Mouse (Mus musculus): ENCODE data around the gene Ank3.
A peak's percentile ranks its signal among the peaks of the same experiment; 100 is the strongest.

Ank3 gene

DNA sequence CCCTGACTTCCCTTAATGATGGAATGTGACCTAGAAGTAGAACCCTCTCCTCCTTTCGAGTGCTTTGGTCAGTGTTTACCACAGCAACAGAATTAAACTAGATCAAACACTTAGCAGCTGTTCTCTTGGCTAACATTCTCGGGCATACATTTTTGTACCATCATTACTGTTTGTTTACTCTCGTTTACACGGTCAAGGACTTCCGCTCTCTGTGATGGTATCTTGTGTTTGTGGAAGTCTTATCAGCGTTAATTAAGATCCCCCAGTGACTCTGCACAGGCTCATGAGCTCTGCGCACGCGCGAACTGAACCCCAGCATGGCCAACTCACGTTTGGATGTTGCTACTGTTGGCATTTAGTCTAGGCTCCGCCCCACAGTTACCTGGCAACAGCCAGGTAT lies 16.3 kb downstream of the Ank3 start:
- DNase-seq (ENCODE audit: low spot score): no peak

DNA sequence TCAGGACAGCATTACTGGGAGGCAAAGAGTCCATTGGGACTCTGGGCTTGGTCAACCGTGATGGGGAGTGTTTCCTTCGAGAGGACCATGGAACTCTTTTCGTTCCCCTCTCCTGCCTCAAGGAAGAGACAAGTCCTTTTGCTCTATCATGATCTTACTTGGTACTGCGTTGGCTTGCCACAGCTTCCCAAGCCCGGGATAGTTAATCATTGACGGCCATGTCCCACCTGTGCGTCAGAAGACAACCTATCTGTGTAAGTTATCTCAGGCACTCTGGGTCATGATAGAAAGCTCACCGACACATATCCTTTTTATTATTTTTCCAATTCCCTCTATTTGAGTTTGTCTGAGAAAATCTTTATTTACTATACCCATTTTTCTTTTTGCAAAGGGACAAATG lies 20.1 kb downstream of the Ank3 start:
- no peak for DNase-seq (ENCODE audit: low spot score)

DNA sequence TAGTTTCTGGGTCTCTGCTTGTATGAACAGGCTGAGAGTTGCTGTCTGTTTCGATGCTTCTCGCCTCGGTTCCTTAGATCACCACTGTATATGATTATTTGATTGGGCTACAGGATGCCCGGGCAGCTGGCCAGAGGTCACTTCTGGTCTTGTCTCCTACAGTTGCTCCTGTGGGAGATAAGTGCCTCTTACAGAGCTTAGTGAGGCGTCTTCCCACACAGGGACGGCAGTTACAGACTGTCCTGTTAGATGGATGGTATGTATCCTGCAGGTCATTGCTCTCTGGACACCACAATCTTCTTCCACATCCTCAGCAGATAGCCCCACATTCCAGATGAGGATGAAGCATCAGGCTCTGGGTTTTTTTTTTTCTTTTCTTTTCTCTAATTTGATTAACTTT lies 21.7 kb downstream of the Ank3 start:
- DNase-seq (ENCODE audit: low spot score): no peak

DNA sequence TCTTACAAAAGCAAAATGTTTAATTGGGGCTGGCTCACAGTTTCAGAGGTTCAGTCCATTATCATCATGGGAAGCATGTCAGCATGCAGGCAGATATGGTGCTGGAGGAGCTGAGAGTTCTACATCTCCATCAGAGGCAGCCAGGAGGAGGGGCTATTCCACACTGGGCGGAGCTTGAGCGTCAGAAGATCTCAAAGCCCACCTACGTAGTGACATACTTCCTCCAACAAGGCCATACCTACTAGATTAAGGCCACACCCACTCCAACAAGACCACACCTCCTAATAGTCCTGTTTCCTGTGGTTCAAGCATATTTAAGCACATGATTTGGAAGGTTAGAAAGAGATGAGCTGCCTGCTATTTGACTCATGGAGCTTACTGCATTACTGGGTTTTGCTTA lies 25.5 kb downstream of the Ank3 start:
- no peak for DNase-seq (ENCODE audit: low spot score)

DNA sequence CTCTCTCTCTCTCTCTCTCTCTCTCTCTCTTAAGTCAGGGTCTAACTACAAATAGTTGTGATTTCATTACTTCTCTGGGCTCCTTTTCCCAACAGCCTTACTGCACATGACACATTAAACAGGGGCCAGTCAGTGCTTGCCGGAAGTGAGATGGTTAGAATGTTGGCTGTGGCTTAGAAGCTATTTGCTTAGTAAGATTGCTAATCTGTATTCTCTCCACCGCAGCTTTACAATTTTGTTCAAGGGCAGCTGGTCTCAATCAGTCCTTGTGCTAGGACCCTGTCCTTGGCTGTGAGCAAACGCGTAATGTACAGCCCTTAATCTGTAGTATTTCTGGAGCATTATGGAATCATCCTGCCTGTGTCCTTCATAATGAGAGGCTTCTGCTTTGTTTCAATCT lies 31.6 kb downstream of the Ank3 start:
- DNase-seq (ENCODE audit: low spot score): no peak

DNA sequence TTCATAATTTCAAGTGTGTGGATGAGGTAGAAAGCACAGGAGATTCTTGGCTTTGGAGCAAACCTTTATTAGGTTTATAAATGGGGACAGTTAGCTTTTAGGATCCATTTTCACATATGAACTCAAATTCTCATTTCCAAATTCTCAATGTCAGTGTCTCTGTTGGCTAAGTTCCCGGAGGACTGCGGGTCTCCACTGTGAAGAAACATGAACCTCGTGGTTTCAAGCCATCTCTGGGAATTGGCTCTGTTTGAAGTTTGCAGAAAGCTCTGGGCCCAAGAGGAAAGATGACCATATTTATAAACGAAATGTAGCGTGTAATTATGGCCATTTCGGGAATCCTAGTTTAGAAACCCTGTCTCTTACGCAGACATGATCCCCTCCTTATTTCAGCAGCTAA lies 32.5 kb downstream of the Ank3 start:
- DNase-seq (ENCODE audit: low spot score): no peak

DNA sequence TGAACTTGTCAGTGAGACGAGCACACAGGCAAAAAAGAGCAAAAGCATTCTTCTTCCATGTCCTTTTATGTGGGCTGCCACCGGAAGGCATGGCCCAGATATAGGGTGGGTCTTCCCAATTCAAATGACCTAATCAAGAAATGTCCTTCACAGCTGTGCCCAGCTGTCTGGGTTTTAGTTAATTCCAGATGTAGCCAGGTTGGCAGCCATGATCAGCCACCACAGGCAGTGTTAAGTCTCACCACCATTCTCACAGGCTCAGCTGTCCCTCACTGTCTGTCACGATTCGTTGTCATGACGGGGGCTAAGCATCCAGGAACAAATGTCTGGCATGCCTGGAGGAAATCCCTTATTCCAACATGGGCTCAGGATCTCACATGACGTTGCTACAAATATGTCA lies 36.6 kb downstream of the Ank3 start:
- DNase-seq (ENCODE audit: low spot score): no peak

DNA sequence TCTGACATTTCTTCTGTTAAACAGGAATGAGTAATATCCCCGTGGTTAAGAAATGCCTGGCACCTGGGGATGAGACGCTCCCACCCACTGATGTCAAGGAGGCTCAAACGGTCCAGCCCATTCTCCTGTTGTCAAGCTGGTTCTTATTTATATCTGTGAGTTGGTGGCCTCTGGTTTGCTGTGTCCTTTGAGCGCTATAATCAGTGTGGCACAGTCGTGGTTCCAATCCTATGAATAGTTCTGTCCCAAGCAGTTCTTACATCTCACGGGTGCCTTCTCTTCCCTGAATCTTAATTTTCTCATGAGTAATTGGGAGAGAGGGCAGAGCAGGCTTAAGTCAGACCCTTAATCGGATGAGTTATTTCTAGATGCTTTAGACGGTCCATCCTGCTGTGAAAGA lies 40.9 kb downstream of the Ank3 start:
- no peak for DNase-seq (ENCODE audit: low spot score)

DNA sequence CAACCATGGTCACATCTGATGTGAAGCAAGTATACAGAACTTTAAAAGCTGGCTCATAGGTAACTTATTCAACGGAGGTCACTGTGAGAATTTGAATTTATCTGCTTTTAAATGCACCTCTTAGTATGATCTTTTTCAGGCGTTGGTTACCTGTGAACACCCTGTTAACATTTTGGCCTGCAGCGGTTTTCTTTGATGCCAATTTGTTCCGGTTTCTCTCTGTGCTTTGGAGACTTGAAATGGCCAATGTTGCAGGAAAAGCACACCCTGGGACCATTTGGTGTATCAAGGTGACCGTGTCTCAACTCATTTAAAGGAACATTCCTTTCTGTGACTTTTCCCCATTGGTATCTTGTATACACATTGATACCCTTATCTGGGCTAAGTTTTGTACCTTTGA lies 46.0 kb downstream of the Ank3 start:
- DNase-seq (ENCODE audit: low spot score): no peak

DNA sequence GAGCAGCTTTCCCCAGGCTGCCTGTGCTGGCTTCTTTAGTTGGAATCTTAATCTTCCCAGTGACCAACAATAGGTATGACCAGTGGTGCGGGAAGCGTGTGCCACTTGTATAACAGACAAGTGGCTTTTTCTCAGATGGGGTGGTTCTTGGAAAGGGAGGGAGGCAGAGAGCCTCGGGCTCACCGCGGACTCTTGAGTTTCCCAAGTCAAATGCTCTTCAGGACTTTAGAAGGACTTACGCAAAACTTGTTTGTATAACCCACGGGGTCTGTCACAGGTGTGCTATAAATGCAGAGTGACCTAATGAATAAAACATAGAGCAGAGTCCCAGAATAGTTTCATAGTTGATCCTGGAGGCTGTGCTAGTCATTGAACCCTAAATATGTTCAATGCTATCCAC lies 47.4 kb downstream of the Ank3 start:
- DNase-seq (ENCODE audit: low spot score): no peak

DNA sequence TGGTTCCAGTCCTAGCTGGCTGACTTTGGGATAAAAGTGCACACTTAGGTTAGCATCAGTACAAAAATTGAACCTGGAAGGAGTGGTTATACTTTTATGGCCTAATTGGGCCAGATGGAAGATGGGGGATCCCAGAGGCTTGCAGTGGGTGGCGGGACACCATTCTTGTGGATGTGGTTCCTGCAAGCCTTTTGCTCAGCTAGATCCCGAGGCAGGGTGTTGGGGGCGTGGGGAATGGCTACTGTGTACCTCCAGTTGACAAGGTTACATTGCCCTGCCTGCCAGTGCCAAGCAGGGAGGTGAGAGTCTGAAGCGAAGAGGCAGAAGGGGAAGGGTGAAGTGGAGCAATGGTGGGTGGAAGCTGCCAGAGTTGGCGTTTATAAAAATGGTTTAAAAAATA lies 48.0 kb downstream of the Ank3 start:
- no peak for DNase-seq (ENCODE audit: low spot score)

DNA sequence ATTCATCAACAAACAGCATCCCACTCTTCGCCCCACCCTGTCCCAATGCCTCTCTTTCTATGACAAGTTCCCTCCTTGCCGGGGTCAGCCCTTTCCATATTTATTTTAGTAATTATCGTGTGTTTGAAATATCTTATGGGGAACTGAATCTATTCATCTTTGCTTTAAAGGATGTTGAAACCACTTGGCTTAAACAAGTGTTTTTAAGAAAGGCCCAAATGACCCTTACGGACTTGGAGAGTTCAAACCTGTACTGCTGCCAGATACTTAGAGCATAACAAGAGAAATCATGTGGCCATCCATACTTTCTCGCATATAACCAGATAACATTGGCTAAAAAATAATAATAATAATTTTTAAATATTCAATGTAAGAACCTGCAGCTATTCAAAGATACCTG lies 48.7 kb downstream of the Ank3 start:
- no peak for DNase-seq (ENCODE audit: low spot score)

DNA sequence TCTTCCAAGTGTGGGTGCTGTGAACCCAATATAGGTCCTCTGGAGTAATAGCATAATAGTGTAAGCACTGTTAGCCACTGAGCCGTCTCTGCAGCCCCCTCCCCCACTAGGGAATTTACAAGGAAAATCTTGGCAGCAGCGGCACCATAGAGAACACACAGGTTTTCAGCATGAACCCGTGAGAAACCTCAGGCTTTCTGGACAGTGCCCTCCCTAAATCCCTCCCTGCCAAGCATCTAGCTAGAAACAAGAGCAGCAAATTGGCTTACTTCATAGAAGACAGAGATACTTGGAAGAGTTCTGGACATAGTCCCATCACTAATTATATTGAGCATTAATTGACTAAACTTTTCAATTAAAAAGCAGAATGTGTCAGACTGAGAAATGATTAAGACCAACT lies 49.6 kb downstream of the Ank3 start:
- DNase-seq (ENCODE audit: low spot score): no peak

DNA sequence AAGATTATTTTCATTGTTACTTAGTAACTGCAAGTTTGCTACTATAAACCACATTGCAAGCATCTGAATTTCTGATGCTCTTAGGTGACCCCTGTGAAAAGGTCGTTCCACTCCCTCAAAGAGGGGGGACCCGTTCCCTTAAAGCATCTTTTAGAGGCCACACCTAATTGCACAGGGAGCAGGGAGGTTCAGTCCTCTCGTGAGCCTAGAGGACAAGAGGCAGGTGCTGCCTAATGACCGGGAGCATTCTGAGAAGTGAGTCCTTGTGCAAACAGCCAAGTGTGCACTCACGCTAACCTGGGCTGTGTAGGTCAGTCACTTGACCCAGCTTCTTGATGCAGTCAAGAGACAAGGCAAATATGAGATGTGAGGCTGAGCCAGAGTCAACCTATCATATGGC lies 52.4 kb downstream of the Ank3 start:
- DNase-seq (ENCODE audit: low spot score): no peak

DNA sequence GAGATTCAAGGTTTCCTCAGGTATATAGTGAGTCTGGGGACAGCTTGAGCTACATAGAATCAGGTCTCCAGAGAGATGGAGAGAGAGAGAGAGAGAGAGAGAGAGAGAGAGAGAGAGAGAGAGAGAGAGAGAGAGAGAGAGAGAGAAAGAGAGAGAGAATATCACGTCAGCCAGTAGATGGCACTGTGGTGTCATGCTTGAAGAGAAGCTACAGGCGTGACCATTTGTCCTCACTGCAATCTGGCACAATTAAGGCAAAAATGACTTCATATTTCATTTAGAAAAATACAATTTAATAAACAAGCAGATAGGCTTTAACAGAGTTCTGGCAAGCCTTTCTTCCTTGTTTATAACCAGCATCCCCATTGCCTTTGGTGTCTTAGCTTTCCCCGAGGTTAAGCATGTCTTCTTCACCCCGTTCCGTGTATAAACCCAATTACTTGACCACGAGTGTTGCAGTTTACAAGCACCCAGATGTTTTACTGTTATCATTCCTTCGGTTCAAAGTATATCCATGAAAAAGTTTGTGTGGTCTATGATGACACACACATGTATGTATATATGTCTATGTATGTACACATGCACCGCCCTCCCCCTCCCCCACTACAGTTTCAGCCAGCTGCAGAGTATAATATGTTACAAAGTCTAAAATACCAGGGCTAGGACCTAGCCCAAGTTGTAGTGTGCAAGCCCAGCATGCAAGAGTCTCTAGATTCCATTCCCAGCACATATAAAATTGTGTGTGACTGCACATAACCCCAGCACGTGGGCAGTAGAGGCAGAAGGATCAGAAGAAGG lies 53.8 kb downstream of the Ank3 start:
- peak; percentile 86 for DNase-seq (ENCODE audit: low spot score)

DNA sequence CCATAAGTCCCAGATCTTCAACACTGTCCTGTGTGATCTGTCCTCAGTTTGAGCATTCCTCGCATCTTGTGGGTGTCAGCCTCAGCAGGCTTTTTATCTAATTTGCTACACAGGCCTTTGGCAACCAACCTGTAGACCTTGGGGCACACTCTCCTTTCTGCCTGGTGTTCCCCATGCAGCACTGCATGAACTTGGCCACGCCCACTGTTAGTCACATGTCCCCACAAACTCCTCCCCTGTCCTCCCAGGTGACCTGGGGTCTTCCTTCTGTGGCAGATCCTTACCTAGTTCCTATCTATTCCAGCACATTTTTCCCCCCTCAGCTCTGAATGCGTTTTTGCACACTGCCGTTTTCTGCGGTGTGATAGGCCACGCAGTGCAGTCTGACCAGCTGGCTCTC lies 55.0 kb downstream of the Ank3 start:
- no peak for DNase-seq (ENCODE audit: low spot score)

DNA sequence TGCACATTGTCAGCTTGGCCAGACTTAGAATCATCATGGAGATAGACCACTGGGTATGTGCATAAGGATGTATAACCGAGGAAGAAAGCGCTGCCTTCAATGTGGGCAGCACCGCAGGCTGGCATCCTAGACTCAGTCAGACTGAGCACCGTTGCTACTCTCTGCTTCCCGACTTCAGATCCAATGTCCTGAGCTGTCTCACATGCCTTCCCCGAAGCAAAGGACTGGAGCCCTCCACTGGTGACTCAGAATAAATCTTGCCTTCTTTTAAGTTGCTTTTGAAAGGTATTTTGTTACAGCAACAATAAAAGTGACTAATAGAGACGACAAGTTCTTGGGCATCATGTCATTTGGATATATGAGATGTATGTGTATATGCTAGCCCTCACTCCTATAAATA lies 55.9 kb downstream of the Ank3 start:
- DNase-seq (ENCODE audit: low spot score): no peak

DNA sequence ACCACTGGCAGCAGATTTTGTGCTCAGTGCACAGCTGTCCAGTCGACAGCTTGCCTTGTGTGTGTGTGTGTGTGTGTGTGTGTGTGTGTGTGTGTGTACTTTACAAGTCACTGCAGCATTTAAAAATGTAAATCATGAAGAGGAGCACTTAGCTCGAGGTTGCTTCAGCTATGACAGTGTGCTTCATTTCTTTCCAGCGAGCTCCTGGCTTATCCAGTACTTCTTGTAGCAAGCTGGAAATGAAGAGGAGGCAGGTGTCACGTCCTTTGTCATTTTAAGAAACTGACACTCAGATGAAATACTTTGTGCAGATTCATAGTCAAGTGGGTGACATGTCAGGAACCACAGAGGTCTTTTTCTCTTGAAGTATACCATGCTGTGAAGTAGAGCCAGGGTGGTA lies 66.3 kb downstream of the Ank3 start:
- DNase-seq (ENCODE audit: low spot score): no peak

DNA sequence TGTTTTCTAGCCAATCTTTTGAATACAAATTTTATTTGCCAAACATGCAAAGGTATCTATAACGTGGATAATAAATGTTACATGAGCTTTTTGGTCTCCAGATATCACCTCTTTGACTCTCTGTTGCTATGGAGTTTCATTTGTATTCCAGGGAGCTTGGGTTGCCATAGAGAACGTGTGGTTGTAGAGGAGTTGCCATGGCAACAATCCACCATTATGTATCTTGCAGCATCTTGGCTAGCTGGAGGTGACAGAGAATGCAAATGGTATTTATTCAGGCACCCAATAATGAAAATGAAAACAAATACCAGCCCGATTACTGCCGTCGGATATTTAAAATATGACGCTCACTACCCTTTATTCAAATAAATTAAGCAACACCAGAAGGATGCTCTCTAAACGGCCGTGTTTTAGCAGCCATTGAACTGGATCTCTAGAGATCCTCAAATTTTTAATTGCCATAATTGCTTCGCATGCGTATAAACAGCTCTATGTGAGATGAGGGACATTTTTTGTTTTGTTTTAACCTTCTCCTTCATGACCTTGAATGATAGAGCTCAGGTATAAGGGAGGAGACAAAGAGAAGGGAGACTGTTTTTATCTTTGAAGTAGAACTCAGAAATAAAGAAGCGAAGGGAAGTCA lies 67.1 kb downstream of the Ank3 start:
- DNase-seq (ENCODE audit: low spot score): peak; percentile 84

DNA sequence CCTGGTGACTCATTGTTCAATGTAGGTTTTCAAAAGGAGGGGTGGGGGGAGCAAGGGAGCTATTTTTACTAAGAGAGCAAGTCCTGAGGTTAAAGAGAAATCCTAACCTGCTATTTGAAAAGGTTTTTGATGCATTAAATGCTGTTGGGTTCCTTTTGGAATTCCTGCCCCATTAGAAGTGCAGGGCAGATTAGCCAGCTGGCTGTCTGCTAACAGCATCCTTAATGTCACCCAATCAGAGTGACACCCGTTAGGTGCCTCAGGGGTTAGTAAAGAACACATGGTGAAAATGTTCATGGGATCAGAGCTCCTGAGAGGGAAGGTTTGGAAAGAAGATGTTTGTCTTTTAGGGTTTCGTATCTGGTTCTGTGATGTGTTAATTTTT lies 67.6 kb downstream of the Ank3 start:
- DNase-seq (ENCODE audit: low spot score): no peak

DNA sequence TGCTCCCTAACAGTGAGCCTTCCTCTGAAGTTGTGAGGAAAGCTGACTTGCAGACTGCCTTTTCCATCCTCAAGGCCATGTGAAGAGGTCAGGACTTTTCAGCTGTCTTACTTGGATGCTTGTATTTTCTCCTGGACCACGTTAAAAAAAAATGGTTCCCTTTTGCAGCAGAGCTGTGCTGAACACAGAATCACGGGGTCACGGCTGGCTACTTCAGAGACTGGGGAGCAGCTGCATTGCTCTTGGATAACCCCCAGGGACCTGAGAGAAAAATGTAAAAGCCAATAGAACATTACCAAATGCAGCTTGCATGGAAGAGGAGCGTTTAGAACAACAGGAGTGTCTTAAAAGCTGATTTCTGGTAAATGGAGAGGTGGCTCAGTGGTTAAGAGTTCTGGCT lies 68.0 kb downstream of the Ank3 start:
- no peak for DNase-seq (ENCODE audit: low spot score)

DNA sequence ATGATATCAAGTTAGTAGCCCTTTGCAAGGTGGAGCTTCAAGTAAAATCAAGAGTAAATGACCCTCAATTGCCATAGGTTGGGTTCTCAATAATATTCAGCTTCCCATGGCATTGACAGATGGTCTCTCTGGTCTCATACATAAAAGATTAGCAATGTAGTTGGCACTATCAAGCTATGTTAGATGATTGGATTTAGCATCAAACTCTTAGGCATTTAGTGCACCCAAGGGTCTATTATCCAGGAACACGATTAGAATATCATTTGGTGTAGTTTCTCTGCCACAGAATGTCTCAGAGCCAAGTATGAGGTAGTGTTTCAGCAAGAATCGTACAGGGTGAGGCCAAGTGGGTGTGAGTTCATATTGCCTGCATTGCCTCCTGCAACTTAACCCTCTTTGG lies 68.6 kb downstream of the Ank3 start:
- no peak for DNase-seq (ENCODE audit: low spot score)

DNA sequence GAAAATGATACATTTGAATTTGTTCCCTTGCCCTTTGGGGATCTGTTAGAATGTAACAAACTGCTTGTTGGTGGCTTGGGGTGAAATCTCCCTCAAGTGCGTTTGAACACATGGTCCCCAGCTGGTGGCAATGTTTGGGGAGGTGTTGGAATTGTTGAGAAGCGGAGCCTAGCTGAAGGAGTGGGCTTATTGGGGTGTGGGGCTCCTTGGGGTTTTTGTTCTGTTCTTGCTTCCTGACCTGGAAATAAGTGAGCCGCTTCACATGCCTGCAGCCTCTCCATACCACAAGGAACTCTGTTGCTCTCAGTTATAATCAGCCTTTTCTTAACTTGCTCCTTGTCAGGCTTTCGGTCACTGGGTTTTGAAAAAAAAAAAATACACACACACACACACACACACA lies 73.3 kb downstream of the Ank3 start:
- DNase-seq (ENCODE audit: low spot score): no peak

DNA sequence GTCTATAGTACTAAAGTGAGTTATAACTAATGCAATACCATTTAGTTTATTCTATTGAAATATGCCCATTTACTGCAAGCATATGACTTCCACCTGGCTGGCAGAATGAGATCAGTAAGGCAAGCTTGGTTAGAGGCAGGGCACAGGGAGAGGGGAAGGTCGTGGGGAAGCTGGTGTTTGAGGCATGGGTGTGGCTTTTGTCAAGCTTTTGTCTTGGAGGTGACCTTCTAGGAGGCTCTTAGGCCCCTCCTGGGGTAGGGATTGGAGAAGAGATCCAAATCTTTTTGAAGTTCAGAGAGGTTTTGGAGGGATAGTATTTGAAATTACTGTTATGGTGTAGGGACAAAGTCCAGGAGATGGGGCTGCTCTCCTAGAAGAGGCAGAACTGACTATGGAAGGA lies 78.3 kb downstream of the Ank3 start:
- DNase-seq (ENCODE audit: low spot score): no peak

All from embryo, embryonic 10 days (tissue).